ENCODE assay signal across 25 mouse cellular contexts in the genomic region with DNA sequence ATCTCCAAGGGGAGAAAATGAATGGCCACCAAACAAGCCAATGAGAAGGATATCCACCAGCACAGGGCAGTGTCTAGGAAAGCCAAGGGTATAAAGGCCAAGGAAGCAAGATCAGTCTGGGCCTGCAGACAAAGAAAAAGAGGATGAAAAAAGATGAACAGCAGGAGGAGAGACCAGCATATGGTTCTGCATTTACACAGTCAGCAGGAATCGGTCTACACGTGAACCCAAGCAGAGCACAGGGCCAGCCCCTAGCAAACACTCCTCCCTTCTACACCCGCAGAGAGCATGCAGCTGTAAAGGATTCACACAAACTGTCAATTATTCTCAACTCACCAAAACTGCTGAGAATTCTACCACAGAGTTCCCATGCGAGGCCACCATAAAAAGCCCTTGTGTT. TPM values are rescaled to one million over a fixed set of nuclear protein-coding genes. Genes with fewer than 3 reads are reported as not detected.
A peak's percentile ranks its signal among the peaks of the same experiment; 100 is the strongest.
DNase-seq lines count a peak whose midpoint lies in the region; ATAC-seq lines count a peak whose summit lies in the region.
"Had no signal": no experiment of that assay in that cellular context is flagged by ENCODE, and none has a peak within 500 bp of the region (broad histone marks: within the 10 kb centered on the region; RNA-seq: fewer than 3 reads in every experiment).

No protein-coding gene starts in this region.

- no peak for DNase-seq in cerebellum, postnatal 14 days
- DNase-seq in brain, adult 2 months (ENCODE audit: low read depth, low spot score): peak; percentile 42
- DNase-seq in cerebellum, adult 8-10 months: peak; percentile 13
- peak; percentile 14 to 34 for DNase-seq in cerebellum, postnatal 36 days
- no peak for DNase-seq in layer of hippocampus, adult 18-20 months (ENCODE audit: low spot score in 2 of 2)
- DNase-seq: adrenal gland, postnatal 10 days; B cell, adult 2 months; embryo, embryonic 11 days; gastrocnemius, postnatal 36 days; heart, adult 18-20 months; heart, postnatal 14 days; kidney, adult 11 months; kidney, adult 9 months had no signal

- ATAC-seq in cerebellum, adult (ENCODE audit: insufficient number of reproducible peaks, low FRiP score, low TSS enrichment): peak; percentile 56; the same call in 1 of the 2 replicates
- no peak for ATAC-seq in activated CD4-positive, CD25-positive, alpha-beta regulatory T cell, adult 4 months
- ATAC-seq: CD4-positive, CD25-positive, alpha-beta regulatory T cell, adult 4 months; forebrain, embryonic 14.5 days; hindbrain, postnatal 0 days had no signal

RNA-seq across cellular contexts. Expression of a gene that starts 20.9 kb away (rescaled TPM):
- 10 to 100 TPM; 17.8 to 20.9 TPM for polyA plus RNA-seq in activated CD4-positive, CD25-positive, alpha-beta regulatory T cell, adult 4 months (2017; shearing (Covaris generic))
- total RNA-seq in layer of hippocampus, adult 18-20 months (2021): 10 to 100 TPM; 68.2 to 80.9 TPM

RNA-seq across cellular contexts. Expression of a gene that starts 29.8 kb away (rescaled TPM):
- polyA plus RNA-seq in activated CD4-positive, CD25-positive, alpha-beta regulatory T cell, adult 4 months (2017; shearing (Covaris generic)): 10 to 100 TPM; 17.6 to 21.6 TPM
- total RNA-seq in layer of hippocampus, adult 18-20 months (2021): 10 to 100 TPM; 12.0 to 13.7 TPM

RNA-seq across cellular contexts. Expression of a gene that starts 30.1 kb away (rescaled TPM):
- 10 to 100 TPM; 17.9 to 28.6 TPM for polyA plus RNA-seq in activated CD4-positive, CD25-positive, alpha-beta regulatory T cell, adult 4 months (2017; shearing (Covaris generic))
- 10 to 100 TPM; 39.5 to 43.4 TPM for total RNA-seq in layer of hippocampus, adult 18-20 months (2021)

RNA-seq across cellular contexts. Expression of a gene that starts 59.9 kb away (rescaled TPM):
- 1 to 10 TPM; 1.7 to 2.9 TPM for polyA plus RNA-seq in activated CD4-positive, CD25-positive, alpha-beta regulatory T cell, adult 4 months (2017; shearing (Covaris generic))
- total RNA-seq in layer of hippocampus, adult 18-20 months (2021): not detected
- total RNA-seq: adrenal gland, postnatal 4 days; gastrocnemius, adult 8-10 months; gastrocnemius, postnatal 36 days; heart, postnatal 14 days; hematopoietic stem cell, adult 5-6 weeks; hindbrain, postnatal 0 days had no signal
- polyA plus RNA-seq: embryonic facial prominence, embryonic 11.5 days; erythroblast, embryonic 14.5 days; forebrain, embryonic 10.5 days; forebrain, embryonic 14.5 days; hindbrain, embryonic 13.5 days; hindbrain, postnatal 0 days had no signal

Comparison
In these comparisons a context has a peak if more than half of its experiments do, and no peak if none do; other contexts are left out.
1. DNase-seq: peak in brain, adult 2 months (single experiment), cerebellum, adult 8-10 months (single experiment) and cerebellum, postnatal 36 days (2 of 2); none in cerebellum, postnatal 14 days (0 of 2) and layer of hippocampus, adult 18-20 months (0 of 2).